Mouse (Mus musculus): Measurements from ENCODE around the gene Gm37240. TPM values are rescaled to one million over a fixed set of nuclear protein-coding genes. Genes with fewer than 3 reads are reported as not detected.

The Gm37240 gene
- polyA plus RNA-seq, 1 experiment from 2014 or later: 18.1 TPM

DNA sequence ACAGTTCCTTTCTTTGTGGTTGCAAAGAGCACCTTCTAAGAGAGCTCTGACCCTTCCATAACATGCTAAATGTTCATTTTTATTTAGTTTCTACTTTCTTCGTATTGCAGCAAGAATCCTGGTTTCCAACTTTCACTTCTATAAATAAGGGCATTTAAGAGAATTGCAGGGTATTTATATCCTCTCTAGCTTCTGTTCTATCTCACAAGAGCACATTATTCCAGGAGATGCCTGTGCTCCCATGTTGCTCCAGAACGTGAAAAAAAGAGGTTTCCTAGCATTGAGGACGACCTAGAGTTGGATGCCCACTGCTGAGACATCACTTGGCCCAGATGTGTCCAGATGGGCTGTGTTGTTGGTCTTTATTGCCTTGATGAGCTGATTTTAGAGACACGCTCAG, 742.2 kb downstream of the Gm37240 start:
- WGBS: 83% methylated on average over 4 of the region's 4 CpGs
- Histone ChIP-seq H3K9ac (ENCODE audit: low read length) (no peak overlapping the region), H3K9me3 (ENCODE audit: control insufficient read depth, low read length) (no peaks in the 10 kb centered on the region), H3K4me3 (ENCODE audit: low read depth, low read length) (no peak overlapping the region), H3K4me1 (replicated peaks; ENCODE audit: control insufficient read depth, insufficient read depth) (no peaks in the 10 kb centered on the region), H3K27me3 (ENCODE audit: control insufficient read depth, insufficient read depth, low read length) (no peaks in the 10 kb centered on the region), H3K36me3 (ENCODE audit: control insufficient read depth, insufficient read depth, low read length) (no peaks in the 10 kb centered on the region), H3K27ac (replicated peaks) (no peak overlapping the region), H3K4me2 (replicated peaks; ENCODE audit: low read depth) (no peak overlapping the region)
- ATAC-seq (ENCODE audit: low FRiP score, low TSS enrichment) (no peak), DNase-seq (ENCODE audit: low spot score) (no peak)
- no peak for TF ChIP-seq EP300 (optimal IDR thresholded peaks at IDR 0.05)
- TF ChIP-seq CTCF (IDR thresholded peaks at IDR 0.05; ENCODE audit: low read depth): no peak

DNA sequence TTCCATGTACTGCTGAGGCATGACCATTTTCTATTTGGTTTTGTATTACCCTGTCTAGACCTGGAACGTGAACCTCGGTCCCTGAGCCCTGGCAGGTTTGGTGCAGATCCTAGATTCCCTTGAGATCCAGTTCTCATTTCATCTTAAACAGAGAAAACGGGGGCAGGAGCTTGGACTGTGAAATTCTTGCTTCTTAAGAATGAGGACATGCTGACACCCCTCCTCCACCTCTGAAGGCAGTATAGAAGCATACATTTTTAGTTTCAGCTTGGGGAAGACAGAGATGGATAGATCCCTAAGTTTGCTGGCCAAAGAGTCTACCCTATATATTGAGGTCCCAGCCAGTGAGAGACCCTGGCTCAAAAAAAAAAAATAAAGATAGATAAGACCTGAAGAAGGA, 742.9 kb downstream of the Gm37240 start:
- TF ChIP-seq EP300 (optimal IDR thresholded peaks at IDR 0.05) (no peak), CTCF (IDR thresholded peaks at IDR 0.05; ENCODE audit: low read depth) (no peak)
- Histone ChIP-seq H3K4me2 (replicated peaks; ENCODE audit: low read depth) (no peak overlapping the region), H3K27ac (replicated peaks) (no peak overlapping the region), H3K9ac (ENCODE audit: low read length) (no peak overlapping the region), H3K36me3 (ENCODE audit: control insufficient read depth, insufficient read depth, low read length) (no peaks in the 10 kb centered on the region), H3K4me3 (ENCODE audit: low read depth, low read length) (no peak overlapping the region), H3K4me1 (replicated peaks; ENCODE audit: control insufficient read depth, insufficient read depth) (no peaks in the 10 kb centered on the region), H3K9me3 (ENCODE audit: control insufficient read depth, low read length) (no peaks in the 10 kb centered on the region), H3K27me3 (ENCODE audit: control insufficient read depth, insufficient read depth, low read length) (no peaks in the 10 kb centered on the region)
- no peak for ATAC-seq (ENCODE audit: low FRiP score, low TSS enrichment)
- WGBS: 79% methylated on average over 3 of the region's 3 CpGs
- DNase-seq (ENCODE audit: low spot score): no peak

DNA sequence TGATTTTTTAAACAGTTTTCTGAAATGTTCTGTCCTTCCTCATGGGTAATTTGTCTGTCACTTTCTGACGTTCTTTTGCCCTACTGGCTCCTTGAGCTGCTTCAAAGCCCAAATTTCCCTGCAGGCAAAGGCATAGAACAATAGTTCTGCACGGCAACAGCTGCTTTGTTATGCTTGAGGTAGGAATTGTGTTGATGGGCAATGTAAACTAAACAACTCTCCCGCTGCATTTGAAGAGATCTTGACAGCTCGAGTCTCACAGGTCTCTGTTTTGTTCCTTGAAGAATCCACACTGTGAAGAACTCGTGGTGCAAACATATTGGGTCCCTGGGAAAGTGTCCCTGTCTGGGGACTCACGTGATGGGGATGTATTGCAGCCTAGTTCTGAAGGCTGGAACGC, 746.8 kb downstream of the Gm37240 start:
- DNase-seq (ENCODE audit: low spot score): no peak

DNA sequence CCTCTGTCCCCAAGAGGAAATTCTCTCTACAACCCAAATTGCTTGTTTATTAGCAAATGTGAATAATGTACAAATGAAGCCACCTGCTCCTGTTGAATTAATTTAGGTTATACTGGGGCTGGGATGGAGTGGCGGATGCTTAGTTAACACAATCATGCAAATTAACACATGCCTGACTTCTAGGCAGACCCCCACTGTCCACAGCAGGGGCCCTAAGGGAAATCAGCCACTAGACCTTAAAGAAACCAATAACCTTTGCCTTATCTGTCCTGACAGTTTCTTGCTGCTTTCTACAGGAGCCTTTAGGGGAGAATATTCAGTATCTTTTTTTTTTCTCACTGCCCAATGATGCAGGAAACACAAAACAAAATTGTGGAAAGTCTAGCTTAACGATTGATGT, 748.9 kb downstream of the Gm37240 start:
- no peaks in the 10 kb centered on the region for H3K9me3 ChIP-seq (ENCODE audit: control insufficient read depth, low read length)
- H3K9ac ChIP-seq (ENCODE audit: low read length): no peak overlapping the region
- no peak overlapping the region for H3K4me3 ChIP-seq (ENCODE audit: low read depth, low read length)
- TF ChIP-seq CTCF (IDR thresholded peaks at IDR 0.05; ENCODE audit: low read depth): no peak
- no peak for TF ChIP-seq EP300 (optimal IDR thresholded peaks at IDR 0.05)
- DNase-seq (ENCODE audit: low spot score): no peak
- no peak overlapping the region for H3K4me2 ChIP-seq (replicated peaks; ENCODE audit: low read depth)
- WGBS: 71% methylated on average over 2 of the region's 2 CpGs
- ATAC-seq (ENCODE audit: low FRiP score, low TSS enrichment): no peak
- H3K27ac ChIP-seq (replicated peaks): no peak overlapping the region
- H3K36me3 ChIP-seq (ENCODE audit: control insufficient read depth, insufficient read depth, low read length): no peaks in the 10 kb centered on the region
- H3K4me1 ChIP-seq (replicated peaks; ENCODE audit: control insufficient read depth, insufficient read depth): no peaks in the 10 kb centered on the region
- no peaks in the 10 kb centered on the region for H3K27me3 ChIP-seq (ENCODE audit: control insufficient read depth, insufficient read depth, low read length)

More for the DNA sequence above, 746.8 kb downstream of the Gm37240 start:
- no peaks in the 10 kb centered on the region for H3K4me1 ChIP-seq (replicated peaks; ENCODE audit: control insufficient read depth, insufficient read depth)
- no peaks in the 10 kb centered on the region for H3K36me3 ChIP-seq (ENCODE audit: control insufficient read depth, insufficient read depth, low read length)
- TF ChIP-seq CTCF (IDR thresholded peaks at IDR 0.05; ENCODE audit: low read depth) (no peak), EP300 (optimal IDR thresholded peaks at IDR 0.05) (no peak)
- 38% methylated on average over 7 of the region's 7 CpGs for WGBS
- no peak overlapping the region for H3K9ac ChIP-seq (ENCODE audit: low read length)
- H3K9me3 ChIP-seq (ENCODE audit: control insufficient read depth, low read length): no peaks in the 10 kb centered on the region
- H3K27ac ChIP-seq (replicated peaks): no peak overlapping the region
- ATAC-seq (ENCODE audit: low FRiP score, low TSS enrichment): no peak
- H3K4me3 ChIP-seq (ENCODE audit: low read depth, low read length): no peak overlapping the region
- no peaks in the 10 kb centered on the region for H3K27me3 ChIP-seq (ENCODE audit: control insufficient read depth, insufficient read depth, low read length)
- H3K4me2 ChIP-seq (replicated peaks; ENCODE audit: low read depth): no peak overlapping the region

DNA sequence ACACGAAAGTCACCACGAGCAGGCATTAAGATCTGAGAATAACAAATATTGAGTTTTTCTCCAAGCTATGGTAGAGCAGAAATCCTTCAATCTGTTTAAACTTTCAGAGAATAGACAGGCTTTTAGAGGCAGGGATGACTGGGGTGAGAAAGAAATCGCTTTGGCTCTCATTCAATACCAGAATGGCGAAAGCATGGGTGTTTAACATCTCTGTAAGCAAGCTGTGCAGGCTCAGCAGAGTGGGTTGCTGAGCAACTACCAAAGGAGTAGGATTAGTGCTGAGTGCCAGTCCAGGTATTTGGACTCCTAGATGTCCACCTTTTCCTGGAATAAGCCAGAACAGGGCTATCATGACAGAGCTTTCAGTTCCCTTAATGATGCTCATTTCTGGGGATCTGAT, 753.8 kb downstream of the Gm37240 start:
- TF ChIP-seq EP300 (optimal IDR thresholded peaks at IDR 0.05): no peak
- no peak for TF ChIP-seq CTCF (IDR thresholded peaks at IDR 0.05; ENCODE audit: low read depth)
- no peak for DNase-seq (ENCODE audit: low spot score)
- ATAC-seq (ENCODE audit: low FRiP score, low TSS enrichment): no peak
- no peak overlapping the region for H3K9ac ChIP-seq (ENCODE audit: low read length)
- no peak overlapping the region for H3K4me3 ChIP-seq (ENCODE audit: low read depth, low read length)
- no peaks in the 10 kb centered on the region for H3K4me1 ChIP-seq (replicated peaks; ENCODE audit: control insufficient read depth, insufficient read depth)
- no peaks in the 10 kb centered on the region for H3K36me3 ChIP-seq (ENCODE audit: control insufficient read depth, insufficient read depth, low read length)
- H3K27ac ChIP-seq (replicated peaks): no peak overlapping the region
- 48% methylated on average over 4 of the region's 4 CpGs for WGBS
- H3K4me2 ChIP-seq (replicated peaks; ENCODE audit: low read depth): no peak overlapping the region
- no peaks in the 10 kb centered on the region for H3K27me3 ChIP-seq (ENCODE audit: control insufficient read depth, insufficient read depth, low read length)
- H3K9me3 ChIP-seq (ENCODE audit: control insufficient read depth, low read length): no peaks in the 10 kb centered on the region

DNA sequence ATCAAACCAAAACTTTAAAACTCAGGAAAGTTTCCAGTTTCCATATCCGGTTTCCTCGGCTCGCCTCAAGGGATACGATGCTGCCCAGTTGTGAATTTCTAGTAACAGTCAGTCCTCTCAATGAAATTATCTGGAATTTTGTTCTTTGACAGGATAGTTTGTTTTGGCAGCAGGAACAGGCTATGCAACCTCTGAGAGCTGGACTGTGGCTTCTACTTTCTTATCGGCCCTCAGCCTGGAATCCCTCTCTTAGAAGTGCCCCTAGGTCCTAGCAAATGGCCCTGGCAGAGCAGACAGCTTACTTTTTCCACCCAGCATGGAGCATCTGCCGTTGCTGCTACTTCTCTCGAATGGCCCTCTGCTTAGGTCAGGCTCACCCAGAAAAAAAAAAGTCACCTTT, 755.4 kb downstream of the Gm37240 start:
- no peak for TF ChIP-seq EP300 (optimal IDR thresholded peaks at IDR 0.05)
- no peak for TF ChIP-seq CTCF (IDR thresholded peaks at IDR 0.05; ENCODE audit: low read depth)
- no peaks in the 10 kb centered on the region for H3K27me3 ChIP-seq (ENCODE audit: control insufficient read depth, insufficient read depth, low read length)
- no peaks in the 10 kb centered on the region for H3K4me1 ChIP-seq (replicated peaks; ENCODE audit: control insufficient read depth, insufficient read depth)
- H3K4me2 ChIP-seq (replicated peaks; ENCODE audit: low read depth): no peak overlapping the region
- ATAC-seq (ENCODE audit: low FRiP score, low TSS enrichment): no peak
- DNase-seq (ENCODE audit: low spot score): no peak
- H3K9me3 ChIP-seq (ENCODE audit: control insufficient read depth, low read length): no peaks in the 10 kb centered on the region
- H3K4me3 ChIP-seq (ENCODE audit: low read depth, low read length): no peak overlapping the region
- H3K36me3 ChIP-seq (ENCODE audit: control insufficient read depth, insufficient read depth, low read length): no peaks in the 10 kb centered on the region
- WGBS: 66% methylated on average over 7 of the region's 7 CpGs
- H3K27ac ChIP-seq (replicated peaks): no peak overlapping the region
- H3K9ac ChIP-seq (ENCODE audit: low read length): no peak overlapping the region
